Mouse (Mus musculus): ENCODE measurements around the gene Parvg. TPM values are rescaled to one million over a fixed set of nuclear protein-coding genes. Genes with fewer than 3 reads are reported as not detected.

Parvg gene
- polyA plus RNA-seq, 1 experiment from 2014 or later: 0.44 TPM

GRCm38 (mm10) chr15:84355081-84355480 is 31.3 kb downstream of the Parvg start:
- peaks cover 14% of the 10 kb centered on the region for H3K4me1 ChIP-seq (replicated peaks; ENCODE audit: control insufficient read depth, insufficient read depth, low read length)
- H3K27ac ChIP-seq: no peak overlapping the region
- H3K9me3 ChIP-seq (ENCODE audit: control insufficient read depth, low read length): peaks cover 5% of the 10 kb centered on the region; the same call in 1 of the 2 replicates
- H3K36me3 ChIP-seq (replicated peaks; ENCODE audit: control insufficient read depth, insufficient read depth): no peaks in the 10 kb centered on the region
- no peaks in the 10 kb centered on the region for H3K27me3 ChIP-seq (ENCODE audit: control insufficient read depth, insufficient read depth, low read length)
- H3K4me3 ChIP-seq (replicated peaks; ENCODE audit: low read length): no peak overlapping the region
- ATAC-seq (ENCODE audit: low FRiP score) (no peak), DNase-seq (ENCODE audit: low spot score) (no peak)
- WGBS: 85% methylated on average over 5 of the region's 5 CpGs
- H3K9ac ChIP-seq: no peak overlapping the region
- no peak overlapping the region for H3K4me2 ChIP-seq (replicated peaks)

DNA sequence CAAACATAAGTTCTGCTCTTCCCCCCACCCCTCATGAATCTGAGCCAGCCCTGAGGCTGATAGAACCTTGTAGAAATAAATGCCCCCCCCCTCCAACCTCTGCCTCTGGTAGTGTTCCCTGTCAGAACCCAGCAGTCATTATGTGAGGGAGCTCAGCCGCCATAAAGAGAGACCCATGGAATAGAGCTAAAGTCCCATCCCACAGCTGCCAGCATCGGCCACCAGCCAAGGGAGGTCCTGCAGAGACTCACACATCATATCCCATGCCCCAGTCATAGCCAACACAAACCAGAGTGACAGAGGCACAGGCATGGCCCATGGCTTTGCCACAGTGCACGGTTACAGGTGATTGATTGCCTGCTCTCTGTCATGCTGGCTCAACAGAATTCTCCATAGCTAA is 40.9 kb downstream of the Parvg start:
- no peak overlapping the region for H3K9ac ChIP-seq
- no peak for DNase-seq (ENCODE audit: low spot score)
- no peak overlapping the region for H3K4me3 ChIP-seq (replicated peaks; ENCODE audit: low read length)
- no peak overlapping the region for H3K4me2 ChIP-seq (replicated peaks)
- H3K27ac ChIP-seq: no peak overlapping the region
- no peaks in the 10 kb centered on the region for H3K36me3 ChIP-seq (replicated peaks; ENCODE audit: control insufficient read depth, insufficient read depth)
- H3K4me1 ChIP-seq (replicated peaks; ENCODE audit: control insufficient read depth, insufficient read depth, low read length): peaks cover 17% of the 10 kb centered on the region
- no peak for ATAC-seq (ENCODE audit: low FRiP score)
- 80% methylated on average over 3 of the region's 3 CpGs for WGBS
- no peaks in the 10 kb centered on the region for H3K9me3 ChIP-seq (ENCODE audit: control insufficient read depth, low read length)
- H3K27me3 ChIP-seq (ENCODE audit: control insufficient read depth, insufficient read depth, low read length): no peaks in the 10 kb centered on the region

- H3K4me1 ChIP-seq (replicated peaks; ENCODE audit: control insufficient read depth, insufficient read depth, low read length): peaks cover 7% of the 10 kb centered on the region
- no peaks in the 10 kb centered on the region for H3K27me3 ChIP-seq (ENCODE audit: control insufficient read depth, insufficient read depth, low read length)
- no peaks in the 10 kb centered on the region for H3K36me3 ChIP-seq (replicated peaks; ENCODE audit: control insufficient read depth, insufficient read depth)
- no peak overlapping the region for H3K4me2 ChIP-seq (replicated peaks)
- no peak for ATAC-seq (ENCODE audit: low FRiP score)
- no peak overlapping the region for H3K9ac ChIP-seq
- H3K9me3 ChIP-seq (ENCODE audit: control insufficient read depth, low read length): no peaks in the 10 kb centered on the region
- WGBS: 65% methylated on average over 17 of the region's 17 CpGs
- no peak overlapping the region for H3K4me3 ChIP-seq (replicated peaks; ENCODE audit: low read length)
- H3K27ac ChIP-seq: no peak overlapping the region
- no peak for DNase-seq (ENCODE audit: low spot score)
These were observed 42.0 kb downstream of the Parvg start for GRCm38 (mm10) chr15:84365675-84366381.

DNA sequence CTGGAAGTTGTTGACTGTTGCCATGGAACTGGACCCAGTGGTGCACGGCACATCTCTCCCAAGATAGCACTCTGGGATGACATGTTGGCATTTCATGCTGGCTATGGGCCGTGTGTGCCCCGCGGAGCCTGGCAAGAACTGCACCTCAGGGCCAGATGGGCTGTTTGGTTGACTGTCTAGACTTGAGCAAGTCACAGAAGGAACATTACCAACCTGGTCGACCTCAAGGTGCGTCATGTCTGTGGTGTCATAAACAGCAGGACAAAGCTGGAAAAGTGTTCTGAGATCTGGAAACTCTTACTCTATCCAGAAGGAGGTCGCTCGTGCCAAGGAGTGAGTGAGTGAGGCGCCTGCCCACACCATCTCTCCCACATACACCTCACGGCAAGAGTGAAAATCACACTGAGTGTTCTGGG is 42.8 kb downstream of the Parvg start:
- DNase-seq (ENCODE audit: low spot score) (no peak), ATAC-seq (ENCODE audit: low FRiP score) (no peak)
- Histone ChIP-seq H3K36me3 (replicated peaks; ENCODE audit: control insufficient read depth, insufficient read depth) (no peaks in the 10 kb centered on the region), H3K4me2 (replicated peaks) (no peak overlapping the region), H3K9me3 (ENCODE audit: control insufficient read depth, low read length) (no peaks in the 10 kb centered on the region), H3K27ac (no peak overlapping the region), H3K9ac (no peak overlapping the region), H3K4me3 (replicated peaks; ENCODE audit: low read length) (no peak overlapping the region), H3K4me1 (replicated peaks; ENCODE audit: control insufficient read depth, insufficient read depth, low read length) (0 out of 2 replicates have a peak, but pooled peaks cover 5% of the 10 kb centered on the region), H3K27me3 (ENCODE audit: control insufficient read depth, insufficient read depth, low read length) (no peaks in the 10 kb centered on the region)
- 75% methylated on average over 10 of the region's 10 CpGs for WGBS

DNA sequence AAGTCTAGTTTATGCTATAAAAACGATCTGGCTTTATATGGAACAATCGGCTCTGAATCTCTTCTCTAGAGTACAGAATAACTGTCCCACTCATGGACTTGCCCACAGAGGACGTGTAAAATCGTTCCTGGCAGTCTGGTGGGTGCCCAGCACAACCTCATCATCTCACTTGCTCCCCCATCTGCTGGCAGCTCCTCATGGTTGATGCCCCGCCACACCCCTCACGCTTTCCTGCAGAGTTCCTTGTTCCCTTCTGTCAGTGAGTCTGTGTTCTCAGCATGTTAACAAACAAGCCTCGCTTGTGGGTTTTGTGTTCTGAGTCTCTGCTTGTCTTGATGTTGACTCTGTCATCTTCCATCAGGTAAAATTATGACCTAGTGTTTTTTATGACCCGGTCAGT is 43.6 kb downstream of the Parvg start:
- DNase-seq (ENCODE audit: low spot score) (no peak), ATAC-seq (ENCODE audit: low FRiP score) (no peak)
- Histone ChIP-seq H3K27ac (no peak overlapping the region), H3K27me3 (ENCODE audit: control insufficient read depth, insufficient read depth, low read length) (no peaks in the 10 kb centered on the region), H3K36me3 (replicated peaks; ENCODE audit: control insufficient read depth, insufficient read depth) (no peaks in the 10 kb centered on the region), H3K9me3 (ENCODE audit: control insufficient read depth, low read length) (no peaks in the 10 kb centered on the region), H3K4me2 (replicated peaks) (no peak overlapping the region), H3K9ac (no peak overlapping the region), H3K4me1 (replicated peaks; ENCODE audit: control insufficient read depth, insufficient read depth, low read length) (0 out of 2 replicates have a peak, but pooled peaks cover 5% of the 10 kb centered on the region), H3K4me3 (replicated peaks; ENCODE audit: low read length) (no peak overlapping the region)
- 79% methylated on average over 8 of the region's 8 CpGs for WGBS

GRCm38 (mm10) chr15:84372801-84373200 is 49.0 kb downstream of the Parvg start:
- DNase-seq (ENCODE audit: low spot score) (no peak), ATAC-seq (ENCODE audit: low FRiP score) (no peak)
- Histone ChIP-seq H3K4me1 (replicated peaks; ENCODE audit: control insufficient read depth, insufficient read depth, low read length) (no peaks in the 10 kb centered on the region), H3K27ac (no peak overlapping the region), H3K27me3 (ENCODE audit: control insufficient read depth, insufficient read depth, low read length) (no peaks in the 10 kb centered on the region), H3K9me3 (ENCODE audit: control insufficient read depth, low read length) (peaks cover 12% of the 10 kb centered on the region), H3K9ac (no peak overlapping the region), H3K4me2 (replicated peaks) (no peak overlapping the region), H3K4me3 (replicated peaks; ENCODE audit: low read length) (no peak overlapping the region), H3K36me3 (replicated peaks; ENCODE audit: control insufficient read depth, insufficient read depth) (no peaks in the 10 kb centered on the region)
- 64% methylated on average over 5 of the region's 5 CpGs for WGBS

GRCm38 (mm10) chr15:84378734-84379133 is 54.9 kb downstream of the Parvg start:
- Histone ChIP-seq H3K4me2 (replicated peaks) (no peak overlapping the region), H3K27me3 (ENCODE audit: control insufficient read depth, insufficient read depth, low read length) (no peaks in the 10 kb centered on the region), H3K4me3 (replicated peaks; ENCODE audit: low read length) (no peak overlapping the region), H3K9ac (no peak overlapping the region), H3K27ac (no peak overlapping the region), H3K4me1 (replicated peaks; ENCODE audit: control insufficient read depth, insufficient read depth, low read length) (no peaks in the 10 kb centered on the region), H3K36me3 (replicated peaks; ENCODE audit: control insufficient read depth, insufficient read depth) (no peaks in the 10 kb centered on the region), H3K9me3 (ENCODE audit: control insufficient read depth, low read length) (peaks cover 12% of the 10 kb centered on the region)
- DNase-seq (ENCODE audit: low spot score): no peak
- no peak for ATAC-seq (ENCODE audit: low FRiP score)
- WGBS: 83% methylated on average over 9 of the region's 9 CpGs

DNA sequence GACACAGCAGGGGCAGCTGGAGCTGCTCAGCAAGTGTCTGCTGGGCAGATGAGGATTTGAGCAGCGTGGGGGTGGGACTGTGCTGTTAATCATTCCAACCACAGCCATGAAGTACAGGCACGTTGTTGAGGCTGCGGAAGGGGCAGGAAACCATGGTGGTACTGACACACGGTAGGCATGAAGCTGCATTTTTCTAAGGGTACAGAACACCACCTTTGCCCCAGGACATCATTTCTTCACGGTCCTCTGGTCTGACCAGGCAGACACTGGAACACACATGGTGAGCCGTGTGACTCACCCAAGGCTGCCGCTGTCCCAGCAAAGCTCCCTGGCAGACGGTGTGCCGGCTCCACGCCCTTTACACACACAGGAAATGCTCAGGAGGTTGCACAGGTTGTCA is 56.4 kb downstream of the Parvg start:
- H3K27me3 ChIP-seq (ENCODE audit: control insufficient read depth, insufficient read depth, low read length): no peaks in the 10 kb centered on the region
- 77% methylated on average over 10 of the region's 10 CpGs for WGBS
- H3K4me1 ChIP-seq (replicated peaks; ENCODE audit: control insufficient read depth, insufficient read depth, low read length): no peaks in the 10 kb centered on the region
- no peaks in the 10 kb centered on the region for H3K36me3 ChIP-seq (replicated peaks; ENCODE audit: control insufficient read depth, insufficient read depth)
- no peak overlapping the region for H3K4me2 ChIP-seq (replicated peaks)
- no peak overlapping the region for H3K9ac ChIP-seq
- DNase-seq (ENCODE audit: low spot score) (no peak), ATAC-seq (ENCODE audit: low FRiP score) (no peak)
- H3K4me3 ChIP-seq (replicated peaks; ENCODE audit: low read length): no peak overlapping the region
- peaks cover 5% of the 10 kb centered on the region for H3K9me3 ChIP-seq (ENCODE audit: control insufficient read depth, low read length)
- no peak overlapping the region for H3K27ac ChIP-seq

DNA sequence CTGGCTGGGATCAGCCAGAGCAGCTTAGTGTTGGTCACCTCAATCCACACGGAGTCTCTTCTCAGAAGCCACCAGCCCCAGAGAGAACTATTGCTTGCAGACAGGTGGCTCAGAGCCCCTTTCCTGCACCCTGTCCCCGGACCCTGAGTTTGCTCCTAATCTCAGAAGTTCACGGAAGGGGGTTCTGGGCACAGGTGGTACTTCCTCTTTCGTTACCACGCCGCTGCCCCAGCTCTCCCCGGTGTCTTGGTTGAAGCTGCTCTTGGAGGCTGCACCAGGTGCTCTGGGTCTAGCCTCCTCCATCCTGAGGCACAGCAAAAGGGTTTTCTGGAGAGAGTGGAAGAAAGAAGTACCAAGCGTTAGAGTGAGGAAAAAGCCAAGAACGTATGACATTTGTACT is 60.2 kb downstream of the Parvg start:
- Histone ChIP-seq H3K9me3 (ENCODE audit: control insufficient read depth, low read length) (peaks cover 12% of the 10 kb centered on the region), H3K36me3 (replicated peaks; ENCODE audit: control insufficient read depth, insufficient read depth) (no peaks in the 10 kb centered on the region), H3K27me3 (ENCODE audit: control insufficient read depth, insufficient read depth, low read length) (no peaks in the 10 kb centered on the region), H3K4me2 (replicated peaks) (no peak overlapping the region), H3K4me3 (replicated peaks; ENCODE audit: low read length) (no peak overlapping the region), H3K4me1 (replicated peaks; ENCODE audit: control insufficient read depth, insufficient read depth, low read length) (no peaks in the 10 kb centered on the region), H3K27ac (no peak overlapping the region), H3K9ac (no peak overlapping the region)
- WGBS: 95% methylated on average over 9 of the region's 9 CpGs
- DNase-seq (ENCODE audit: low spot score) (no peak), ATAC-seq (ENCODE audit: low FRiP score) (no peak)

All from hindbrain, embryonic 14.5 days (tissue).